Mouse (Mus musculus): ENCODE results near the gene Itgb3.
A peak's percentile ranks its signal among the peaks of the same experiment; 100 is the strongest.

Gene Itgb3

GRCm38 (mm10) chr11:104622040-104622962 lies 14.5 kb downstream of the Itgb3 start:
- no peak for DNase-seq (ENCODE audit: low read depth, low spot score)

- peak; percentile 62 for DNase-seq (ENCODE audit: low read depth, low spot score)
Measured at GRCm38 (mm10) chr11:104624791-104625391, 17.1 kb downstream of the Itgb3 start.

- DNase-seq (ENCODE audit: low read depth, low spot score): peak; percentile 80
Measured at GRCm38 (mm10) chr11:104625453-104626402, 17.9 kb downstream of the Itgb3 start.

GRCm38 (mm10) chr11:104626635-104627034 lies 18.8 kb downstream of the Itgb3 start:
- no peak for DNase-seq (ENCODE audit: low read depth, low spot score)

- peak; percentile 50 for DNase-seq (ENCODE audit: low read depth, low spot score)
Measured at GRCm38 (mm10) chr11:104627616-104628301, 20.0 kb downstream of the Itgb3 start.

- no peak for DNase-seq (ENCODE audit: low read depth, low spot score)
Measured at GRCm38 (mm10) chr11:104628566-104628965, 20.8 kb downstream of the Itgb3 start.

GRCm38 (mm10) chr11:104630185-104630835 lies 22.5 kb downstream of the Itgb3 start:
- DNase-seq (ENCODE audit: low read depth, low spot score): no peak

- DNase-seq (ENCODE audit: low read depth, low spot score): no peak
Measured at GRCm38 (mm10) chr11:104631306-104631705, 23.5 kb downstream of the Itgb3 start.

GRCm38 (mm10) chr11:104637010-104637409 lies 29.2 kb downstream of the Itgb3 start:
- no peak for DNase-seq (ENCODE audit: low read depth, low spot score)

- DNase-seq (ENCODE audit: low read depth, low spot score): no peak
Measured at GRCm38 (mm10) chr11:104638006-104638405, 30.2 kb downstream of the Itgb3 start.

GRCm38 (mm10) chr11:104638906-104639305 lies 31.1 kb downstream of the Itgb3 start:
- no peak for DNase-seq (ENCODE audit: low read depth, low spot score)

GRCm38 (mm10) chr11:104639634-104640033 lies 31.8 kb downstream of the Itgb3 start:
- DNase-seq (ENCODE audit: low read depth, low spot score): no peak

- DNase-seq (ENCODE audit: low read depth, low spot score): no peak
Measured at GRCm38 (mm10) chr11:104640894-104641293, 33.1 kb downstream of the Itgb3 start.

GRCm38 (mm10) chr11:104643236-104643635 lies 35.4 kb downstream of the Itgb3 start:
- DNase-seq (ENCODE audit: low read depth, low spot score): no peak

- DNase-seq (ENCODE audit: low read depth, low spot score): no peak
Measured at GRCm38 (mm10) chr11:104645402-104645801, 37.6 kb downstream of the Itgb3 start.

- no peak for DNase-seq (ENCODE audit: low read depth, low spot score)
Measured at GRCm38 (mm10) chr11:104646173-104646572, 38.4 kb downstream of the Itgb3 start.

- DNase-seq (ENCODE audit: low read depth, low spot score): no peak
Measured at GRCm38 (mm10) chr11:104646611-104647010, 38.8 kb downstream of the Itgb3 start.

GRCm38 (mm10) chr11:104647188-104647867 lies 39.5 kb downstream of the Itgb3 start:
- no peak for DNase-seq (ENCODE audit: low read depth, low spot score)

- DNase-seq (ENCODE audit: low read depth, low spot score): no peak
Measured at GRCm38 (mm10) chr11:104648571-104648970, 40.8 kb downstream of the Itgb3 start.

GRCm38 (mm10) chr11:104660599-104660998 lies 52.8 kb downstream of the Itgb3 start:
- no peak for DNase-seq (ENCODE audit: low read depth, low spot score)

Data from skeletal muscle tissue, adult 2 months (tissue).